Mouse (Mus musculus): ENCODE measurements around the gene Eef1b2.

Gene Eef1b2

GRCm38 (mm10) chr1:63192306-63193065, 15.9 kb downstream of the Eef1b2 start:
- DNase-seq (ENCODE audit: low spot score): no peak

- DNase-seq (ENCODE audit: low spot score): no peak
Measured at GRCm38 (mm10) chr1:63195848-63196512, 19.4 kb downstream of the Eef1b2 start.

DNA sequence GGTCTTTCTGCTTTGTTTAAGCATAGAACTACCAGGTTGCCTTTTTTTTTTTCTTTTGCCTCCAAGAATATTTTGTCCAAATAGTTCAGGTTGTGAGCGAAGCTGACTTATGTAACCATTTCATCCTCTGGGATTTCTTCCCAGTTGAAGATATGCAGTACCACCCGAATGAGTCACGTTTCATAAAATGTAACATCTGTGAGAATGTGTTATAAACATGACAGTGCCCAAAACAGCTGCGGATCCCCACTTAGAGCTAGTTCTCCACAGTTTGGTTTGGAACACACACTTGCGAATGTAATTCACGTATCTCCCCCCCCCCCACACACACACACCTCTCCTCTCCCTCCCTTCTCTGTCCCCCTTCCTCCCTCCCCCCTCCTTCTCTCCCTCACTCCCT, 22.8 kb downstream of the Eef1b2 start:
- no peak for DNase-seq (ENCODE audit: low spot score)

DNA sequence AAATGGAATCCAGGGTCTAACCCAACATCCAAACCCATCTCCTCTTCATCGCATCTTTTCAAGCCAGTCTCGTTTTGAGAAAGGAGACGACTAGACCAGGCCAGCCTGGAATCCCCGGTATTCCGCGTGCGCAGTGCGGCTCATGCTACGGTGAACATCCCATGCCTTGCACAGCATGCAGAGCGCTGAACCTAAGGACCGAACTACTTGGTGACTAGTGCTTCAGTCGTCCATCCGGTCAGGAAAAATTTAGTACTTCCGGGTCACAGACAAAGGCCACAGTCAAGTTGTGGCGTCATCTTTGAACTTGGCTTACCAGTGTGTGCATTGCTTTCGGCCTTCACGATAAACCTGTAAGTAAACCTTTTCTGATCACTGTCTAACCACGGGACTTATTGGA, 23.7 kb downstream of the Eef1b2 start:
- DNase-seq (ENCODE audit: low spot score): no peak

DNA sequence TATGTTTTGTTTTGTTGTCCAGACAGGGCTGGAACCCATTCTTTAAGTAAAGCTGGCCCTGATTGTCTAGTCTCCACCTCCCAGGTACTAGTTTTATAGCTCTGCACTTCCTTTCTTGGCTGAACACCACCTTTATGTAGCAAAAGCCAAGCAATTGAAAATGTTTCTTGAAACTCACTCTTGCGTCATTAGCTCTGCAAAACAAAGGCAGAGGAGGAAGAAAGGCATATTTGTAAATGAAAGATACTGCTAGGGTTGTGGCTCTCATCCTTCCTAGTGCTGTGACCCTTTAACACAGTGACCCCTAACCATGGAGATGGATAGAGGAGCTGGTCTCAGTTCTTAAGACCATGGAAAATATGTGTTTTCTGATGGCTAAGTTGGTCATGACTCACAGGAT, 25.0 kb downstream of the Eef1b2 start:
- DNase-seq (ENCODE audit: low spot score): no peak

- no peak for DNase-seq (ENCODE audit: low spot score)
Measured at GRCm38 (mm10) chr1:63203471-63203870, 26.8 kb downstream of the Eef1b2 start.

GRCm38 (mm10) chr1:63203950-63204659, 27.5 kb downstream of the Eef1b2 start:
- DNase-seq (ENCODE audit: low spot score): peak; percentile 32

DNA sequence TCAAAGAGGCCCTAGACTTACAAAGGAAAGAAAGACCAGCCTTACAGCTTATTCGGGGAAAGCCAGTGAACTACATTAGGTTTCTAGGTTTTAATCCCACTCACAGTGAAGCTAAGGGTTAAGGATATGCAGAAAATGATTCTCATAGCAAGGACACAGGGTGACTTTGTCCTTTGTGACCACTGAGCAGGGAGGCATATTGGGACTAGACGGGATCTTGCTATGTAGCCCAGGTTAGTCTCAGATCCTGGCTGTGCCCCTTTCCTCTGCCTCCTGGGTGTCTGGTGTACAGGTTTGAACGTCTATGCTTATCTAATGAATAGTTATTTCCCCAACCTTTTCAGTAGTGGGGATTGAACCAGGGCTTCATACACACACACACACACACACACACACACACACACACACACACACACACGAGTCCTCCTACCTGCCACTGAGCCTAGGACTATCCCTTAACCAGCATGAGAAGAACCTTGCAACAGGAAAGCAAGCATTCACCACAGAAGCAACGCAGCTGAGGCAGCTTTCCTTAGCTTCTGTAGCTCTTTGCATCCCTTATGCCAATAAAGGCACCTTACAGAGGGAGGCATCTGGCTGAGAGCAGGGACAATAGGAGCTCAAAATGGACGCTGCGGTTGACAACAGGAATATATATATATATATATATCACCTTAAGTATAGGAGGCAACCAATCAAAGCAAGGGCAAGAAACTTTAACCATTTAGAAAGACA, 28.2 kb downstream of the Eef1b2 start:
- DNase-seq (ENCODE audit: low spot score): no peak

DNA sequence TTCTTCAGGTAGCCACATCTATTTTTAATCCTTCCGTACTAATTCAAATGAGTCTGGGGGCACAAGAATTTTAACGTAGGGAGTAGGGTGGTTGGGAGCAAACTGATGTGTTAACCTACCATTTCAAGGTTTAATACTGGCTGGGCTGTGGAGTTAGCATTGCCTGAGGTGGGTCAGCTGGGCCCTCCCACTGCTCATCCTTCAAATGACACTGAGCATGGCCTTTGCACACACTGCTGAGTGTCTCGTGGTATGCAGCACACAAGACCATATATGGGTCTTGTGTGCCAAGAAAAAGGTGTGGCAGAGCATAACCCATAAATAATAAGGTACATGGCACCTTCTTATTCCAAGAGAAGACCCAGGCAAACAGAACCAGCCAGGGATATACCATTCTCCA, 31.0 kb downstream of the Eef1b2 start:
- DNase-seq (ENCODE audit: low spot score): no peak

GRCm38 (mm10) chr1:63209861-63210529, 33.4 kb downstream of the Eef1b2 start:
- no peak for DNase-seq (ENCODE audit: low spot score)

- DNase-seq (ENCODE audit: low spot score): no peak
Measured at GRCm38 (mm10) chr1:63213478-63214270, 37.0 kb downstream of the Eef1b2 start.

DNA sequence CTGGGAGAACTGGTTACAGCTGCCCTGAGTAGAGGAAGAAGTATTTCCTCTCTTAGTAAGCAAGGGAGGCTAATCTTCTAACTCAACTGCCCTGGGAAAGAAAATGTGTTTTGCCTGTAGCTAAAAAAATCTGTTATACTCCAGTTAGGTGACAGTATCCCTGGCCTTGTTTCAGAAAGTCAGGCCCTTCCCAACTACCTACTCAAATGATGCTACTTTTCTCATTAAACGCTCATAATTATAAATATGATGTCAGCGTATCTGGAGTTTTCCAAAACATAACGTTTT, 37.6 kb downstream of the Eef1b2 start, which contains the start of gene Gpr1:
Gene Gpr1 (minus strand): TSS at position 273 of the 288 bp plus-strand sequence.
- DNase-seq (ENCODE audit: low spot score): no peak

- DNase-seq (ENCODE audit: low spot score): no peak
Measured at GRCm38 (mm10) chr1:63214631-63215030, 38.0 kb downstream of the Eef1b2 start.

DNA sequence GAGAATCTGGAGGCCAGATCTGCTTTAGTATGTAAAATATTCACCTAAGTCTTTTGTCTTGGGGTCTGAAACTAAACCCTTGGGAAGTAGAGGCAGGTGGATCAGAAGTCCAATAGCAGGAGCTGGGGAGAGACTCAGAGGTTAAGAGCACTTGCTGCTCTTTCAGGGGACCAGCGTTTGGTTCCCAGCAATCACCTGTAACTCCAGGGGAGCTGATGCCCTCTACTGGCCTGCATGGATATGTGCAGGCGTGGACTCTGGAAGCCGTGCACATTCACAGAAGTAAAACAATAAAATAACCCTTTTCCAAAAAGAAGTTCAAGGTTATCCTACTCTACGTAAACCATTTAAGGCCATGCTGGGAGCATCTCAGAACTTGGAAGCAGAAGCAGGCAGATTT, 42.7 kb downstream of the Eef1b2 start:
- no peak for DNase-seq (ENCODE audit: low spot score)

- no peak for DNase-seq (ENCODE audit: low spot score)
Measured at GRCm38 (mm10) chr1:63225009-63225408, 48.4 kb downstream of the Eef1b2 start.

DNA sequence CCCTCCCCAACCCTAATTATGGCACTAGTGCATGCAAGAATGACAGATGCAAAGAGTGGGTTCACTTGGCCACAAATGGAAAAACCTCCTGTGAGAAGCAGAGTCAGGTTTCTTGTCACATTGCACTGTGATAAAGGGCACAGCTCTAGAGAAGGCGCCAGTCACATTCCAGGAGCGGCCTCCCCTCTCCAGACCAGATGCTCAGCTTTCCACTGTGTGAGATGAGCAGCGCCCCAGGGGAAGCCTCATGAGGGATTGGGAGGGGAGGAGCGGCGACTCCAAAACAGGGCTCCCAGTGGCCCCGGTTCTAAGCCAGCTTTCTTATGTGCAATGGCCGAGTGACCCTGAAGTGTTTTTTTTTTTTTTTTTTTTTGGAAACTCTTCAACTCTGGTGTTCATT, 49.3 kb downstream of the Eef1b2 start:
- no peak for DNase-seq (ENCODE audit: low spot score)

GRCm38 (mm10) chr1:63227241-63227640, 50.6 kb downstream of the Eef1b2 start:
- DNase-seq (ENCODE audit: low spot score): no peak

All from layer of hippocampus, adult 11-12 months (tissue).